Mouse (Mus musculus) cerebellum, adult 11 months (tissue): ENCODE measurements at regions not wholly inside any gene's neighbourhood (a gene's known extent, or its start where the extent isn't known, plus 50 kb on each side); places are given as distances from the start of the nearest gene placed in this dataset.
"Not testable (repeated sequence)": the region's sequence is repeated elsewhere in the genome, so short reads cannot be mapped to it uniquely, and the experiment has no call there.

Experiments
- DNase-seq: peaks from one replicate; pipeline ENCODE4 v3.0.0; 2022

- DNase-seq, result no peak
These were observed 962.0 kb downstream of the Ttll7 start for GRCm38 (mm10) chr3:147814080-147814650.

- no peak for DNase-seq
These were observed 950.4 kb downstream of the Ttll7 start for GRCm38 (mm10) chr3:147802546-147802945.

- no peak for DNase-seq
These were observed 944.4 kb downstream of the Ttll7 start for GRCm38 (mm10) chr3:147796524-147796923.

GRCm38 (mm10) chr3:147795116-147795515, 942.9 kb downstream of the Ttll7 start:
- no peak for DNase-seq

- no peak for DNase-seq
These were observed 934.4 kb downstream of the Ttll7 start for GRCm38 (mm10) chr3:147786555-147786954.

GRCm38 (mm10) chr3:147750842-147751191, 898.6 kb downstream of the Ttll7 start:
- no peak for DNase-seq

- DNase-seq, result no peak
These were observed 898.0 kb downstream of the Ttll7 start for GRCm38 (mm10) chr3:147749939-147750841.

- DNase-seq, result no peak
These were observed 897.3 kb downstream of the Ttll7 start for GRCm38 (mm10) chr3:147749442-147749841.

- DNase-seq, result no peak
These were observed 884.7 kb downstream of the Ttll7 start for GRCm38 (mm10) chr3:147736673-147737439.

- DNase-seq, result no peak
These were observed 864.2 kb downstream of the Ttll7 start for GRCm38 (mm10) chr3:147716391-147716790.

GRCm38 (mm10) chr3:147707401-147707801, 855.2 kb downstream of the Ttll7 start:
- no peak for DNase-seq

- no peak for DNase-seq
These were observed 831.6 kb downstream of the Ttll7 start for GRCm38 (mm10) chr3:147683730-147684129.

GRCm38 (mm10) chr3:147680299-147680698, 828.1 kb downstream of the Ttll7 start:
- DNase-seq, result no peak

GRCm38 (mm10) chr3:147662572-147662971, 810.4 kb downstream of the Ttll7 start:
- no peak for DNase-seq

GRCm38 (mm10) chr3:147652849-147653248, 800.7 kb downstream of the Ttll7 start:
- DNase-seq, result no peak

- not testable (repeated sequence) for DNase-seq
These were observed 783.3 kb downstream of the Ttll7 start for GRCm38 (mm10) chr3:147635486-147635885.

- no peak for DNase-seq
These were observed 779.0 kb downstream of the Ttll7 start for GRCm38 (mm10) chr3:147631151-147631550.

GRCm38 (mm10) chr3:147583697-147584315, 731.6 kb downstream of the Ttll7 start:
- no peak for DNase-seq

- DNase-seq, result no peak
These were observed 719.7 kb downstream of the Ttll7 start for GRCm38 (mm10) chr3:147571850-147572249.

- DNase-seq, result no peak
These were observed 693.3 kb downstream of the Ttll7 start for GRCm38 (mm10) chr3:147545329-147546006.

- no peak for DNase-seq
These were observed 690.1 kb downstream of the Ttll7 start for GRCm38 (mm10) chr3:147542285-147542684.

GRCm38 (mm10) chr3:147537584-147537983, 685.4 kb downstream of the Ttll7 start:
- DNase-seq, result no peak

GRCm38 (mm10) chr3:147532196-147532595, 680.0 kb downstream of the Ttll7 start:
- no peak for DNase-seq
